Mouse (Mus musculus): Measurements from ENCODE around the gene Lins1.

DNA sequence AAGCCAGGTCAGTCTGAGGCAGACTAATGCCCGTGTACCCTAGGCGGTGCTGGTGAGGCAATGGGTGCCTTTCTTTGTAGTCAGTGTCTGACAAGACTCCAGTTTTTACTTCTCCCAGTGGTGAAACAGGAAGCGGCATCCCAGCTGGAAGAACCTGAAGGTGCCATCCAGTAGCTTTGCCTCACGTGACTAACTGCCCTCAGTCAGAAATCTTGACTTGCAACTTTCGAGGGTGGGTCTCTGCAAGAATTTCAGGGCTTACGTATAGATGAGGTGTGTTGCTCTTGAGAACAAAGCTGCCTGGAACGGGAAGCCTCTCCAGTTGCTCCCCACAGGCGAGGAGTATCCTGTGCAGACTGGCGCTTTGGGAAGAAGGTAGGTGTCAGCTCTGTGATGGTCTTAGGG, 53.7 kb downstream of the Lins1 start, which contains the start of gene Cers3:
- TF ChIP-seq CEBPB (IDR thresholded peaks at IDR 0.05; ENCODE audit: low read depth) (no peak), MYOG (IDR thresholded peaks at IDR 0.05; ENCODE audit: control insufficient read depth, extremely low read depth, insufficient read length) (no peak), CTCF (IDR thresholded peaks at IDR 0.05; ENCODE audit: control insufficient read depth, insufficient read depth, insufficient read length) (no peak), MAX (IDR thresholded peaks at IDR 0.05) (no peak), MYOD1 (IDR thresholded peaks at IDR 0.05; ENCODE audit: control insufficient read depth, insufficient read length, low read depth) (no peak), USF1 (IDR thresholded peaks at IDR 0.05; ENCODE audit: low read depth) (peak; percentile 42), FOSL1 (IDR thresholded peaks at IDR 0.05; ENCODE audit: insufficient read depth, low read length, poor library complexity, severe bottlenecking) (no peak)

Data from C2C12 (cell line).